Mouse (Mus musculus) frontal cortex, adult 2 months (tissue): Measurements from ENCODE around the gene Smbd1. TPM values are rescaled to one million over a fixed set of nuclear protein-coding genes. Genes with fewer than 3 reads are reported as not detected.

ENCODE experiments used
- DNase-seq, 2 experiments: peaks; one replicate each; pipeline ENCODE4 v3.0.0; 2022; ENCODE audit warnings: low spot score in 1 of 2; ENCODE audit errors: extremely low spot score in 1 of 2
- polyA plus RNA-seq: library from polyadenylated mRNA; depleted of rRNA; stranded (reverse); fragments of >200 nt; gene quantifications from 2 replicates; pipeline ENCODE4 v1.2.3, GENCODE M21; 2012

Gene Smbd1
- polyA plus RNA-seq, 1 experiment, result not detected

- no peak for DNase-seq
Observed at GRCm38 (mm10) chr16:32813771-32814170, 3.5 kb upstream of the Smbd1 start.

GRCm38 (mm10) chr16:32813362-32813761 lies 3.1 kb upstream of the Smbd1 start:
- DNase-seq, result no peak

GRCm38 (mm10) chr16:32812888-32813361 lies 2.6 kb upstream of the Smbd1 start:
- peak; percentile 47 to 91 for DNase-seq

GRCm38 (mm10) chr16:32807408-32808185 lies 2.7 kb downstream of the Smbd1 start:
- DNase-seq, result no peak

GRCm38 (mm10) chr16:32805151-32805550 lies 5.1 kb downstream of the Smbd1 start:
- no peak for DNase-seq

GRCm38 (mm10) chr16:32803901-32804300 lies 6.4 kb downstream of the Smbd1 start:
- no peak for DNase-seq

- DNase-seq, result peak; percentile 15 to 50
Observed at GRCm38 (mm10) chr16:32803252-32803853, 6.9 kb downstream of the Smbd1 start.

GRCm38 (mm10) chr16:32797426-32797689 lies 12.9 kb downstream of the Smbd1 start, which contains the start of gene Muc20:
TSS of gene Muc20 (minus strand) at chr16:32797435.
- DNase-seq, result no peak

GRCm38 (mm10) chr16:32796676-32797425 lies 13.4 kb downstream of the Smbd1 start:
- no peak for DNase-seq

- DNase-seq, result no peak
Observed at GRCm38 (mm10) chr16:32795177-32795576, 15.1 kb downstream of the Smbd1 start.

- DNase-seq, result no peak
Observed at GRCm38 (mm10) chr16:32790056-32790455, 20.2 kb downstream of the Smbd1 start.

- DNase-seq, result peak; percentile 19 to 42
Observed at GRCm38 (mm10) chr16:32784840-32785239, 25.4 kb downstream of the Smbd1 start.

- no peak for DNase-seq
Observed at GRCm38 (mm10) chr16:32783324-32784062, 26.8 kb downstream of the Smbd1 start.

- no peak for DNase-seq
Observed at GRCm38 (mm10) chr16:32778956-32779355, 31.3 kb downstream of the Smbd1 start.

- DNase-seq, result no peak
Observed at GRCm38 (mm10) chr16:32776676-32777075, 33.6 kb downstream of the Smbd1 start.

- no peak for DNase-seq
Observed at GRCm38 (mm10) chr16:32766904-32767303, 43.4 kb downstream of the Smbd1 start.

GRCm38 (mm10) chr16:32764961-32765360 lies 45.3 kb downstream of the Smbd1 start:
- DNase-seq, result no peak

- DNase-seq, result no peak
Observed at GRCm38 (mm10) chr16:32764550-32764949, 45.7 kb downstream of the Smbd1 start.
